Comparison of ENCODE assay signal across 21 mouse cellular contexts in genomic region chr8:44932546-44933342, GRCm38 (mm10). TPM values are rescaled to one million over a fixed set of nuclear protein-coding genes. Genes with fewer than 3 reads are reported as not detected.
DNase-seq lines count a peak whose midpoint lies in the region; ATAC-seq and TF ChIP-seq lines count a peak whose summit lies in the region.
"Had no signal": no experiment of that assay in that cellular context is flagged by ENCODE, and none has a peak within 500 bp of the region (broad histone marks: within the 10 kb centered on the region; RNA-seq: fewer than 3 reads in every experiment).

No protein-coding gene starts in this region.

- H3K27ac ChIP-seq in heart, embryonic 12.5 days (ENCODE audit: poor library complexity, severe bottlenecking): no peak overlapping the region
- H3K27ac ChIP-seq in hindbrain, embryonic 14.5 days: no peak overlapping the region
- no peak overlapping the region for H3K27ac ChIP-seq in hindbrain, embryonic 13.5 days
- no peak overlapping the region for H3K27ac ChIP-seq in midbrain, embryonic 11.5 days (ENCODE audit: low read depth, low read length)
- no peak overlapping the region for H3K27ac ChIP-seq in midbrain, postnatal 0 days (ENCODE audit: low read depth, low read length)
- H3K27ac ChIP-seq: embryonic facial prominence, embryonic 13.5 days; embryonic facial prominence, embryonic 15.5 days; forebrain, embryonic 10.5 days; forebrain, embryonic 12.5 days had no signal

- 89% methylated on average over 9 of the region's 9 CpGs for WGBS in heart, embryonic 12.5 days
- WGBS in hindbrain, embryonic 14.5 days: 94% methylated on average over 9 of the region's 9 CpGs
- WGBS in hindbrain, embryonic 13.5 days: 94% methylated on average over 9 of the region's 9 CpGs
- 90% methylated on average over 9 of the region's 9 CpGs for WGBS in midbrain, embryonic 11.5 days
- 98% methylated on average over 9 of the region's 9 CpGs for WGBS in midbrain, postnatal 0 days

- peak; percentile 61 for DNase-seq in heart, adult 11 months
- no peak for DNase-seq in hindbrain, embryonic 14.5 days (ENCODE audit: low spot score)
- DNase-seq in lung, postnatal 25 days (ENCODE audit: low spot score): peak; percentile 44
- no peak for DNase-seq in lung, adult 18-20 months
- peak; percentile 73 for DNase-seq in midbrain, embryonic 11.5 days (ENCODE audit: low spot score, missing footprints)
- DNase-seq in midbrain, postnatal 0 days (ENCODE audit: low spot score): no peak
- DNase-seq: adrenal gland, adult 2 months; adrenal gland, postnatal 10 days; adrenal gland, postnatal 25 days; cerebellum, adult 11 months; cerebellum, adult 9-10 months had no signal

- H3K4me1 ChIP-seq in heart, embryonic 12.5 days (replicated peaks): 0 out of 2 replicates have a peak, but pooled peaks cover 5% of the 10 kb centered on the region
- peaks cover 3% of the 10 kb centered on the region; the same call in 1 of the 2 replicates for H3K4me1 ChIP-seq in hindbrain, embryonic 14.5 days (replicated peaks; ENCODE audit: control insufficient read depth, insufficient read depth, low read length)
- H3K4me1 ChIP-seq in hindbrain, embryonic 13.5 days (replicated peaks): peaks cover 11% of the 10 kb centered on the region; the same call in 1 of the 2 replicates
- H3K4me1 ChIP-seq in midbrain, embryonic 11.5 days (ENCODE audit: control insufficient read depth, insufficient read depth, low read length): no peaks in the 10 kb centered on the region; the same call in 1 of the 2 replicates
- no peaks in the 10 kb centered on the region for H3K4me1 ChIP-seq in midbrain, postnatal 0 days (ENCODE audit: insufficient read depth, low read length)

- H3K9me3 ChIP-seq in heart, embryonic 12.5 days (replicated peaks): peaks cover 9% of the 10 kb centered on the region; the same call in 1 of the 2 replicates
- H3K9me3 ChIP-seq in hindbrain, embryonic 14.5 days (ENCODE audit: control insufficient read depth, low read length): no peaks in the 10 kb centered on the region
- H3K9me3 ChIP-seq in hindbrain, embryonic 13.5 days: no peaks in the 10 kb centered on the region
- H3K9me3 ChIP-seq in midbrain, embryonic 11.5 days (ENCODE audit: control insufficient read depth, low read length): no peaks in the 10 kb centered on the region
- H3K9me3 ChIP-seq in midbrain, postnatal 0 days (ENCODE audit: low read length): no peaks in the 10 kb centered on the region
- H3K9me3 ChIP-seq: embryonic facial prominence, embryonic 15.5 days; forebrain, embryonic 12.5 days had no signal

- no peak overlapping the region for H3K4me3 ChIP-seq in heart, embryonic 12.5 days
- no peak overlapping the region for H3K4me3 ChIP-seq in hindbrain, embryonic 14.5 days (replicated peaks; ENCODE audit: low read length)
- H3K4me3 ChIP-seq in hindbrain, embryonic 13.5 days: no peak overlapping the region
- H3K4me3 ChIP-seq in midbrain, embryonic 11.5 days (ENCODE audit: low read depth, low read length): no peak overlapping the region
- no peak overlapping the region for H3K4me3 ChIP-seq in midbrain, postnatal 0 days (ENCODE audit: low read depth, low read length)
- H3K4me3 ChIP-seq: erythroblast, embryonic 14.5 days had no signal

- H3K36me3 ChIP-seq in heart, embryonic 12.5 days: no peaks in the 10 kb centered on the region
- H3K36me3 ChIP-seq in hindbrain, embryonic 14.5 days (replicated peaks; ENCODE audit: control insufficient read depth, insufficient read depth): no peaks in the 10 kb centered on the region
- no peaks in the 10 kb centered on the region for H3K36me3 ChIP-seq in hindbrain, embryonic 13.5 days
- H3K36me3 ChIP-seq in midbrain, embryonic 11.5 days (ENCODE audit: control insufficient read depth, insufficient read depth, low read length): no peaks in the 10 kb centered on the region
- no peaks in the 10 kb centered on the region for H3K36me3 ChIP-seq in midbrain, postnatal 0 days (ENCODE audit: insufficient read depth, low read length)
- H3K36me3 ChIP-seq: embryonic facial prominence, embryonic 13.5 days; embryonic facial prominence, embryonic 15.5 days; forebrain, embryonic 10.5 days; forebrain, embryonic 12.5 days had no signal

- no peak overlapping the region for H3K9ac ChIP-seq in heart, embryonic 12.5 days
- no peak overlapping the region for H3K9ac ChIP-seq in hindbrain, embryonic 14.5 days
- H3K9ac ChIP-seq in hindbrain, embryonic 13.5 days: no peak overlapping the region
- H3K9ac ChIP-seq in midbrain, embryonic 11.5 days (ENCODE audit: low read length): no peak overlapping the region
- H3K9ac ChIP-seq in midbrain, postnatal 0 days (replicated peaks; ENCODE audit: low read length, poor library complexity, severe bottlenecking): no peak overlapping the region
- H3K9ac ChIP-seq: embryonic facial prominence, embryonic 13.5 days; embryonic facial prominence, embryonic 15.5 days; forebrain, embryonic 12.5 days had no signal

- no peaks in the 10 kb centered on the region for H3K27me3 ChIP-seq in heart, embryonic 12.5 days (replicated peaks)
- no peaks in the 10 kb centered on the region for H3K27me3 ChIP-seq in hindbrain, embryonic 14.5 days (ENCODE audit: control insufficient read depth, insufficient read depth, low read length)
- H3K27me3 ChIP-seq in hindbrain, embryonic 13.5 days: 0 out of 2 replicates have a peak, but pooled peaks cover 2% of the 10 kb centered on the region
- H3K27me3 ChIP-seq in midbrain, embryonic 11.5 days (ENCODE audit: control insufficient read depth, insufficient read depth, low read length): no peaks in the 10 kb centered on the region
- H3K27me3 ChIP-seq in midbrain, postnatal 0 days (ENCODE audit: insufficient read depth, low read length): no peaks in the 10 kb centered on the region
- H3K27me3 ChIP-seq: embryonic facial prominence, embryonic 13.5 days; embryonic facial prominence, embryonic 15.5 days; forebrain, embryonic 12.5 days had no signal

- ATAC-seq in heart, embryonic 12.5 days (ENCODE audit: insufficient number of reproducible peaks, low FRiP score): no peak
- ATAC-seq in hindbrain, embryonic 14.5 days (ENCODE audit: low FRiP score): no peak
- no peak for ATAC-seq in hindbrain, embryonic 13.5 days (ENCODE audit: low FRiP score)
- no peak for ATAC-seq in midbrain, embryonic 11.5 days (ENCODE audit: low FRiP score)
- no peak for ATAC-seq in midbrain, postnatal 0 days (ENCODE audit: low FRiP score)
- ATAC-seq: forebrain, embryonic 14.5 days; forebrain, embryonic 16.5 days had no signal

- no peak for TF ChIP-seq CTCF in midbrain, postnatal 0 days (IDR thresholded peaks at IDR 0.05)

- H3K4me2 ChIP-seq in heart, embryonic 12.5 days: no peak overlapping the region
- 0 out of 2 replicates have a peak overlapping the region, but pooled peaks have one; percentile 87 for H3K4me2 ChIP-seq in hindbrain, embryonic 14.5 days (replicated peaks)
- H3K4me2 ChIP-seq in hindbrain, embryonic 13.5 days: no peak overlapping the region
- H3K4me2 ChIP-seq in midbrain, embryonic 11.5 days: no peak overlapping the region
- H3K4me2 ChIP-seq in midbrain, postnatal 0 days (ENCODE audit: low read depth, low read length, poor library complexity, severe bottlenecking): no peak overlapping the region

RNA-seq across cellular contexts. Expression of gene Fat1, which starts 2.5 kb away (rescaled TPM):
- 21.3 and 24.9 TPM in 2 replicates for polyA plus RNA-seq in heart, embryonic 12.5 days (2016; fragmentation: Nextera tagmentation; extraction: Ambion mirVana)
- 25.3 and 28.8 TPM in 2 replicates for polyA plus RNA-seq in hindbrain, embryonic 14.5 days (2014; fragmentation: Nextera tagmentation; extraction: Ambion mirVana)
- 12.7 and 13.9 TPM in 2 replicates for polyA plus RNA-seq in hindbrain, embryonic 13.5 days (2015; fragmentation: Nextera tagmentation; extraction: Ambion mirVana)
- 23.1 and 25.1 TPM in 2 replicates for polyA plus RNA-seq in midbrain, embryonic 11.5 days (2014; fragmentation: Nextera tagmentation; extraction: Ambion mirVana)
- 106 and 122 TPM in 2 replicates for total RNA-seq in midbrain, postnatal 0 days (2014; rRNA removed)
- 8.7 and 9.2 TPM in 2 replicates for polyA plus RNA-seq in midbrain, postnatal 0 days (2015; fragmentation: Nextera tagmentation; extraction: Ambion mirVana)
- total RNA-seq: common myeloid progenitor, adult 5-6 weeks had no signal

Comparison
In these comparisons a context has a peak if more than half of its experiments do, and no peak if none do; other contexts are left out.
1. DNase-seq: peak in heart, adult 11 months (single experiment), lung, postnatal 25 days (single experiment) and midbrain, embryonic 11.5 days (single experiment); none in hindbrain, embryonic 14.5 days (single experiment), lung, adult 18-20 months (0 of 2) and midbrain, postnatal 0 days (single experiment).